Mouse (Mus musculus): ENCODE results near the gene Gm18596.
"Not testable (repeated sequence)": the region's sequence is repeated elsewhere in the genome, so short reads cannot be mapped to it uniquely, and the experiment has no call there.

The Gm18596 gene

DNA sequence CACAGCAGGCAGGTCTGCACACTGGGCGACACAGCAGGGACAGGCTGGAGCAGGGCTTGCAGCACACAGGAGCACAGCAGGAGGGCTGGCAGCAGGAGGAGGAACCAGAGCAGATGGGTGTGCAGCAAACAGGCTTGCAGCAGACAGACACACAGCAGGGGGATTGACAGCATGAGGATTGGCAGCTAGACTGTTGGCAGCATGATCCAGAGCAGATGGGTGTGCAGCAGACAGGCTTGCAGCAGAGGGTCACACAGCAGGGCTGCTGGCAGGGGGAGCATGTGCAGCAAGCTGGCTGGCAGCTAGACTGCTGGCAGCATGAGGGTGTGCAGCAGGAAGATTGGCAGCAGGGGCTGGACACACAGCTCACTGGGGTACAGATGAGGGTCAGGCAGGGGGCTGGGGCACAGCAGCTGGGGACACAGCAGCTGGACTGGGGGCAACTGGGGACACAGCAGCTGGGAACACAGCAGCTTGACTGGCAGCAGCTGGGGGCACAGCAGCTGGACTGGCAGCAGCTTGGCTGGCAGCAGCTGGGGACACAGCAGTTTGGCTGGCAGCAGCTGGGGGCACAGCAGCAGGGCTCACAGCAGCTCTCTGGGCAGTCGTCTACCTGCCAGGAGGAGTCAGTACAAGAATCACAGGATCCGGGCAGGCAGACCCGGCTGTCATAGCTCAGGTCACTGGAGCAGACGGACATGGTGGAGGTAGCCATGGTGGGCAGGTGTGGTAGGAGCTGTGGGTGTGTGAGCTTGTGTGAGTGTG lies at the start of gene Gm18596:
Gene Gm18596 (minus strand): TSS at position 715 of the 765 bp plus-strand sequence.
- POLR2A ChIA-PET, result not testable (repeated sequence)

GRCm38 (mm10) chr10:77788621-77789020 lies 46.2 kb upstream of the Gm18596 start:
- POLR2A ChIA-PET, result no interaction called here
- CTCF ChIA-PET, result no interaction called here

More for the DNA sequence above, at the start of gene Gm18596:
- CTCF ChIA-PET, result interaction anchor here (0.5 to 2.4 kb wide), 5 partner anchors 13 to 278 kb away, joined by 3 to 11 read pairs (median 4); partner anchors contain the start of gene Gm19402 (in 1 of the 4)

DNA sequence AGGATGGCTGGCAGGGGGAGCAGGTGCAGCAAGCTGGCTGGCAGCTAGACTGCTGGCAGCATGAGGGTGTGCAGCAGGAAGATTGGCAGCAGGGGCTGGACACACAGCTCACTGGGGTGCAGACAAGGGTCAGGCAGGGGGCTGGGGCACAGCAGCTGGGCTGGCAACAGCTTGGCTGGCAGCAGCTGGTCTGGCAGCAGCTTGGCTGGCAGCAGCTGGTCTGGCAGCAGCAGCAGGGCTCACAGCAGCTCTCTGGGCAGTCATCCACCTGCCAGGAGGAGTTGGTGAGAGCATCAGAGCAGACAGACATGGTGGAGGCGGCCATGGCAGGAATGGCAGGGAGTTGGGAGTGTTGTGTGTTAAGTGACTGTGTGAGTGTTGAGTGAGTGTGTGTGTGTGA lies 45.4 kb upstream of the Gm18596 start, which contains the start of gene Gm7137:
Gene Gm7137 (minus strand): TSS at position 325 of the 400 bp plus-strand sequence.
- POLR2A ChIA-PET, CTCF ChIA-PET: not testable (repeated sequence)

DNA sequence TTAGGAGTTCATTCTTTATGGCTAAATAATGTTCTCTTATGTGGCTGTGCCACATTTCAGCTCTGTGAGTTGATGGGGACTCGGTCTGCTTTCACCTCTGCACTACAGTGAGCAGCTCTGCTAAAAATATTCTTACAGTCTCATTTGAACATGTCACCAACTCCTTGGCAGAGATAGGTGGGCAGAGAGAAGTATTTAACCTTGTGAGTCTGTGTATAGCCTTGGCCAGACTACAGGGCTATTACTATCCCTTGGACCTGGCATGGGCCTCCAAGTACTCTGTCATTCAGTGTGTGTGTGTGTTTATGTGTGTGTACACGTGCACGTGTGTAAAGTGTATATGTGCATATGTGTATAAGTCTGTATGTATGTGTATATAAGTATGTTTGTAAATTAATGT lies 41.0 kb upstream of the Gm18596 start:
- POLR2A ChIA-PET, CTCF ChIA-PET: not testable (repeated sequence)

DNA sequence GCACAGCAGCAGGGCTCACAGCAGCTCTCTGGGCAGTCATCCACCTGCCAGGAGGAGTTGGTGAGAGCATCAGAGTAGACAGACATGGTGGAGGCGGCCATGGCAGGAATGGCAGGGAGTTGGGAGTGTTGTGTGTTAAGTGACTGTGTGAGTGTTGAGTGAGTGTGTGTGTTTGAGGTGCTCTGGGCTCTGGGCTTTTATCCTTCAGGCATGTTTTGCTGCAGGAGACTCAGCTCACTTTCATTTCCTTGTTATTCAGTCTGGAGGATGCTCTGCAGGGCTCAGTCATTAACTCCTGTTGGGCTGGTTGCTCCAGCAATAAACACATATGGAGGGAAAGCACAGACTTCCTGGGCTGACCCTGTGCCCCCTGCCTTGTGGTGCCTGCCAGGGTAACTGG lies 40.0 kb upstream of the Gm18596 start, which contains the start of gene Gm3250:
Gene Gm3250 (minus strand): TSS at position 101 of the 400 bp plus-strand sequence.
- CTCF ChIA-PET, POLR2A ChIA-PET: not testable (repeated sequence)

DNA sequence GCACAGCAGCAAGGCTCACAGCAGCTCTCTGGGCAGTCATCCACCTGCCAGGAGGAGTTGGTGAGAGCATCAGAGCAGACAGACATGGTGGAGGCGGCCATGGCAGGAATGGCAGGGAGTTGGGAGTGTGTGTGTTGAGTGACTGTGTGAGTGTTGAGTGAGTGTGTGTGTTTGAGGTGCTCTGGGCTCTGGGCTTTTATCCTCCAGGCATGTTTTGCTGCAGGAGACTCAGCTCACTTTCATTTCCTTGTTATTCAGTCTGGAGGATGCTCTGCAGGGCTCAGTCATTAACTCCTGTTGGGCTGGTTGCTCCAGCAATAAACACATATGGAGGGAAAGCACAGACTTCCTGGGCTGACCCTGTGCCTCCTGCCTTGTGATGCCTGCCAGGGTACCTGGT lies 34.4 kb upstream of the Gm18596 start, which contains the start of gene Gm7138:
Gene Gm7138 (minus strand): TSS at position 101 of the 400 bp plus-strand sequence.
- POLR2A ChIA-PET, CTCF ChIA-PET: not testable (repeated sequence)

DNA sequence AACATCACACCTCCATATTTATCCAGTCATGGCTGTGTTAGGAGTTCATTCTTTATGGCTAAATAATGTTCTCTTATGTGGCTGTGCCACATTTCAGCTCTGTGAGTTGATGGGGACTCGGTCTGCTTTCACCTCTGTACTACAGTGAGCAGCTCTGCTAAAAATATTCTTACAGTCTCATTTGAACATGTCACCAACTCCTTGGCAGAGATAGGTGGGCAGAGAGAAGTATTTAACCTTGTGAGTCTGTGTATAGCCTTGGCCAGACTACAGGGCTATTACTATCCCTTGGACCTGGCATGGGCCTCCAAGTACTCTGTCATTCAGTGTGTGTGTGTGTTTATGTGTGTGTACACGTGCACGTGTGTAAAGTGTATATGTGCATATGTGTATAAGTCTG lies 29.7 kb upstream of the Gm18596 start:
- POLR2A ChIA-PET, CTCF ChIA-PET: not testable (repeated sequence)

DNA sequence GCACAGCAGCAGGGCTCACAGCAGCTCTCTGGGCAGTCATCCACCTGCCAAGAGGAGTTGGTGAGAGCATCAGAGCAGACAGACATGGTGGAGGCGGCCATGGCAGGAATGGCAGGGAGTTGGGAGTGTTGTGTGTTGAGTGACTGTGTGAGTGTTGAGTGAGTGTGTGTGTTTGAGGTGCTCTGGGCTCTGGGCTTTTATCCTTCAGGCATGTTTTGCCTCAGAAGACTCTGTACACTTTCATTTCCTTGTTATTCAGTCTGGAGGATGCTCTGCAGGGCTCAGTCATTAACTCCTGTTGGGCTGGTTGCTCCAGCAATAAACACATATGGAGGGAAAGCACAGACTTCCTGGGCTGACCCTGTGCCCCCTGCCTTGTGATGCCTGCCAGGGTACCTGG lies 28.8 kb upstream of the Gm18596 start, which contains the start of gene Gm3238:
Gene Gm3238 (minus strand): TSS at position 101 of the 400 bp plus-strand sequence.
- POLR2A ChIA-PET, CTCF ChIA-PET: not testable (repeated sequence)

GRCm38 (mm10) chr10:77769727-77770126 lies 27.3 kb upstream of the Gm18596 start:
- ChIA-PET CTCF (no interaction called here), POLR2A (no interaction called here)

DNA sequence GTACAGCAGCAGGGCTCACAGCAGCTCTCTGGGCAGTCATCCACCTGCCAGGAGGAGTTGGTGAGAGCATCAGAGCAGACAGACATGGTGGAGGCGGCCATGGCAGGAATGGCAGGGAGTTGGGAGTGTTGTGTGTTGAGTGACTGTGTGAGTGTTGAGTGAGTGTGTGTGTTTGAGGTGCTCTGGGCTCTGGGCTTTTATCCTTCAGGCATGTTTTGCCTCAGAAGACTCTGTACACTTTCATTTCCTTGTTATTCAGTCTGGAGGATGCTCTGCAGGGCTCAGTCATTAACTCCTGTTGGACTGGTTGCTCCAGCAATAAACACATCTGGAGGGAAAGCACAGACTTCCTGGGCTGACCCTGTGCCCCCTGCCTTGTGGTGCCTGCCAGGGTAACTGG lies 17.1 kb upstream of the Gm18596 start, which contains the start of gene Gm3233:
Gene Gm3233 (minus strand): TSS at position 101 of the 400 bp plus-strand sequence.
- POLR2A ChIA-PET, CTCF ChIA-PET: not testable (repeated sequence)

DNA sequence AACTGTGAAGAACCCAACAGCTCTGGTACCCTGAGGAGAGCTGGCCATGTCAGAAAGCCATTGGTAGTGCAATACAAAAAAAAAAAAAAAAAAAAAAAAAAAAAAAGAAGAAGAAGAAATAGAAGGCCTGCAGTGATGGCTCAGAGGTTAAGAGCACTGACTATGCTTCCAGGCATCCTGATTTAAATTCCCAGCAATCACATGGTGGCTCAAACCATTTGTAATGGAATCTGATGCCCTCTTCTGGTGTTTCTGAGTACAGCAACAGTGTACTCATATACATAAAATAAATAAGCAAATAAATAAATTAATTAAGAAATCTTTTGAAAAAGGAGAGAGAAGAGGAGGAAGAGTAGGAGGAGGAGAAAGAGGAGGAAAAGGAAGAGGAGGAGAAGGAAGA lies 11.0 kb upstream of the Gm18596 start:
- CTCF ChIA-PET, result interaction anchor here (0.6 to 1.9 kb wide), 13 partner anchors 56 to 1897 kb away, joined by 3 to 10 read pairs (median 5); partner anchors contain the start of gene Krtap10-10 (in 1 of the 4)
- POLR2A ChIA-PET, result no interaction called here

DNA sequence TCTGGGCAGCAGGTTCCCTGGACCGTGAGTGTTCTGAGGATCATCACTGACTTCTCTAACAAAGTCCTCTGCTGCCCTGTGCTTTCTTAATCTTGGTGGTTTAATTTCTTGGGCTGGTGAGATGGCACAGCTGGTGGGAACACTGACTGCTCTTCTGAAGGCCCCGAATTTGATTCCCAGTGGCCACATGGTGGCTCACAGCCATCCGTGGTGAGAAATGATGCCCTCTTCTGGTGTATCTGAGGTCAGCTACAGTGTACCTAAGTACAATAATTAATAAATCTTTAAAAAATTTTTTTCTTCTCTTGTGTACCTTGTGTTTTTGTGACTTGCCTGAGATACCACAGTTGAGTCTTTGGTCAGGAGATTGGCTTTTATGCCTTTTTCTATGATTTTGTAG lies 9.9 kb upstream of the Gm18596 start:
- CTCF ChIA-PET, result interaction anchor here (0.6 to 1.9 kb wide), 5 partner anchors 125 to 249 kb away, joined by 4 to 7 read pairs (median 5); no protein-coding TSS in a partner anchor
- POLR2A ChIA-PET, result not testable (repeated sequence)

- CTCF ChIA-PET, result interaction anchor here in 1 of 4 experiments (1.8 kb wide), 1 partner anchor 27 kb away, joined by 5 read pairs; no protein-coding TSS in a partner anchor
Observed at GRCm38 (mm10) chr10:77751254-77751653, 8.8 kb upstream of the Gm18596 start, which contains the start of gene Gm9736. Gm9736 (minus strand) TSS chr10:77751354.

DNA sequence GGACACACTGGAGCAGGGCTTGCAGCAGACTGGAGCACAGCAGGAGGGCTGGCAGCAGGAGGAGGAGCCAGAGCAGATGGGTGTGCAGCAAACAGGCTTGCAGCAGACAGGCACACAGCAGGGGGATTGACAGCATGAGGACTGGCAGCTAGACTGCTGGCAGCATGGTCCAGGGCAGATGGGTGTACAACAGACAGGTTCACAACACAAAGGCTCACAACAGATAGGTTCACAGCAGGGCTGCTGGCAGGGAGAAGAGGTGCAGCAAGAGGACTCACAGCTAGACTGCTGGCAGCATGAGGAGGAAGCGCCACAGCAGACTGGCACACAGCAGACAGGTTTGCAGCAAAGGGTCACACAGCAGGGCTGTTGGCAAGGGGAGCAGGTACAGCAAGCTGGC lies 8.2 kb upstream of the Gm18596 start:
- CTCF ChIA-PET, result interaction anchor here in 1 of 4 experiments (1.8 kb wide), 1 partner anchor 26 kb away, joined by 5 read pairs; no protein-coding TSS in a partner anchor
- POLR2A ChIA-PET, result not testable (repeated sequence)

More at GRCm38 (mm10) chr10:77751254-77751653, 8.8 kb upstream of the Gm18596 start, which contains the start of gene Gm9736:
- POLR2A ChIA-PET, result not testable (repeated sequence)

DNA sequence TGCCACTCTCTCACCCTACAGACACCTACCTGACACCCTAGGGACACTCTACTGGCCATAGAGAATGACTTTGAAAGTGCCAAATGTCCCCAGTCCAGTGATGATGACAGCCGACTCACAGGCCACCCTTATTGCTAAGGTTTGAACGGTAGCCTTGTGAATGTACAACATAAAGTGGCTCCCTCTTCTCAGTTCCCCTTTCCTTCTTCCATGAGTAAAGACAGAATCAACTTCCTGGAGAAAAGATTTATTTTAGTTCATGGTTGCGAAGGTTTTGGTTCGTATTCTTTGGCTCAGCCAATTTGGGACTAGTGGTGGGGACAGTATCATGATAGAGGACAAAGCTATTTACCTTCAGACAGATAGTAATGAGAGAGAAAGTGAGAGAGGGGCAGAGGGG lies 3.5 kb downstream of the Gm18596 start:
- CTCF ChIA-PET, result interaction anchor here in 2 of 4 experiments (0.6 to 1.6 kb wide), 2 partner anchors 10 to 641 kb away, joined by 8 to 9 read pairs; no protein-coding TSS in a partner anchor
- POLR2A ChIA-PET, result no interaction called here

- ChIA-PET POLR2A (no interaction called here), CTCF (no interaction called here)
Observed at GRCm38 (mm10) chr10:77735928-77736327, 6.5 kb downstream of the Gm18596 start.

- ChIA-PET CTCF (interaction anchor here in 3 of 4 experiments (0.6 to 3.1 kb wide), 10 partner anchors 9 to 217 kb away, joined by 3 to 11 read pairs (median 3); partner anchors contain the start of genes Gm18596 (in 1 of the 3) and Krtap12-1 (in 1 of the 3)), POLR2A (interaction anchor here in 1 of 4 experiments (0.6 kb wide), 1 partner anchor 527 kb away, joined by 3 read pairs; no protein-coding TSS in a partner anchor)
Observed at GRCm38 (mm10) chr10:77729241-77729640, 13.2 kb downstream of the Gm18596 start.

- POLR2A ChIA-PET, result no interaction called here
Observed at GRCm38 (mm10) chr10:77728280-77728679, 14.2 kb downstream of the Gm18596 start.

GRCm38 (mm10) chr10:77726186-77726585 lies 16.3 kb downstream of the Gm18596 start, which contains the start of gene Gm10100:
Gm10100 (plus strand) TSS chr10:77726486.
- POLR2A ChIA-PET, result no interaction called here
- CTCF ChIA-PET, result interaction anchor here in 1 of 4 experiments (1.1 to 1.8 kb wide), 2 partner anchors 47 to 138 kb away, joined by 3 to 9 read pairs; no protein-coding TSS in a partner anchor

More at GRCm38 (mm10) chr10:77728280-77728679, 14.2 kb downstream of the Gm18596 start:
- CTCF ChIA-PET, result interaction anchor here in 3 of 4 experiments (0.5 to 3.1 kb wide), 5 partner anchors 10 to 211 kb away, joined by 3 to 11 read pairs (median 4); partner anchors contain the start of gene Gm18596 (in 1 of the 3)

DNA sequence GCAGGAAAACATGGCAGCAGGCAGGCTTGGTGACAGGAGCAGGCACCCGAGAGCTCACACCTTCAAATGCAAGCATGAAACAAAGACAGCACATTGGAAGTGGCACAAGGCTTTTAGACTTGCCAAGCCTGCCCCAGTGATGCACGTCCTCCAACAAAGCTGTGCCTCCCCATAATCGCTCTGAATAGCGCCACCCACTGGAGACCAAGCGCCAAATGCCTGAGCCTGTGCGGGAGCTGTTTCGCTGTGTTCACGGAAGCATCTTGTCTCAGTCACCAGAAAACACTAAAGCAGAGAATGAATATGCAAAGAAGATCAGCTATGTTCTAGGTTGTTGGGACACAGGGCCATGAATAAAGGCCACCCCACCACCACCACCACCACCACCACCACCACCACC lies 17.6 kb downstream of the Gm18596 start:
- CTCF ChIA-PET, result interaction anchor here (0.5 to 1.8 kb wide), 42 partner anchors 8 to 1879 kb away, joined by 3 to 10 read pairs (median 4); partner anchors contain the start of genes Gm9736 (in 1 of the 4), Pofut2 (in 1 of the 4), Pttg1ip (in 1 of the 4) and Tspear (in 1 of the 4)
- POLR2A ChIA-PET, result interaction anchor here in 3 of 4 experiments (0.6 to 1.5 kb wide), 5 partner anchors 26 to 520 kb away, joined by 3 to 5 read pairs (median 4); no protein-coding TSS in a partner anchor

All from embryonic stem cell, embryonic (primary cell).